Mouse (Mus musculus) forebrain, embryonic 11.5 days (tissue): ENCODE data around the gene Mrpl18. TPM values are rescaled to one million over a fixed set of nuclear protein-coding genes. Genes with fewer than 3 reads are reported as not detected.

Experiments
- ATAC-seq: fragments of 200-750 bp; cut with Nextera tagmentation; replicated peaks from 2 replicates; pipeline ENCODE4 v1.8.0; 2017; ENCODE audit warnings: moderate TSS enrichment; ENCODE audit not compliant: low FRiP score
- DNase-seq: peaks from one replicate; pipeline ENCODE4 v3.0.0-alpha.2; 2017; ENCODE audit warnings: low spot score
- H3K27ac ChIP-seq: fragments of 300-500 bp; sonication (generic); 2 replicates; pipeline ENCODE4 v1.5.1; 2014; ENCODE audit warnings: low read depth, low read length
- H3K27me3 ChIP-seq: fragments of 300-500 bp; sonication (generic); 2 replicates; pipeline ENCODE4 v1.6.1; 2014; ENCODE audit warnings: mild to moderate bottlenecking, low read length, mixed read lengths; ENCODE audit not compliant: control insufficient read depth, insufficient read depth
- H3K36me3 ChIP-seq: fragments of 300-500 bp; sonication (generic); 2 replicates; pipeline ENCODE4 v1.6.1; 2014; ENCODE audit warnings: mild to moderate bottlenecking, low read length, moderate library complexity, mixed read lengths; ENCODE audit not compliant: control insufficient read depth, insufficient read depth
- H3K4me1 ChIP-seq: fragments of 300-500 bp; sonication (generic); replicated peaks from 2 replicates; pipeline ENCODE4 v1.6.1; 2014; ENCODE audit warnings: low read length, mixed read lengths; ENCODE audit not compliant: control insufficient read depth, insufficient read depth
- H3K4me2 ChIP-seq: fragments of 300-500 bp; sonication (generic); 2 replicates; pipeline ENCODE4 v1.6.1; 2014; ENCODE audit warnings: low read depth, mild to moderate bottlenecking, low read length, moderate library complexity, mixed read lengths; ENCODE audit not compliant: severe bottlenecking
- H3K4me3 ChIP-seq: fragments of 300-500 bp; sonication (generic); 2 replicates; pipeline ENCODE4 v1.5.1; 2014; ENCODE audit warnings: low read depth, low read length
- H3K9ac ChIP-seq: fragments of 300-500 bp; sonication (generic); 2 replicates; pipeline ENCODE4 v1.6.1; 2014; ENCODE audit warnings: low read length
- H3K9me3 ChIP-seq: fragments of 300-500 bp; sonication (generic); 2 replicates; pipeline ENCODE4 v1.6.1; 2016; ENCODE audit warnings: low read length, mixed read lengths; ENCODE audit not compliant: control insufficient read depth
- WGBS: fragments of 180-500 bp; shearing (Covaris S2); extraction: QIAGEN DNeasy Blood & Tissue Kit; methylation state at CpG from one replicate; pipeline ENCODE4 v1.1.7; 2014; 5-methylcytosine and 5-hydroxymethylcytosine counted together
- polyA plus RNA-seq: library from polyadenylated mRNA; unstranded; fragments of >200 nt; fragmentation: Nextera tagmentation; extraction: Ambion mirVana; gene quantifications from 2 replicates; pipeline ENCODE4 v1.2.1, GENCODE M21; 2014

The Mrpl18 gene
- polyA plus RNA-seq, 1 experiment from 2014 or later, result 187 TPM

GRCm38 (mm10) chr17:12921073-12921472 is 4.9 kb upstream of the Mrpl18 start:
- H3K9me3 ChIP-seq, result no peaks in the 10 kb centered on the region
- 0 out of 2 replicates have a peak, but pooled peaks cover 2% of the 10 kb centered on the region for H3K4me1 ChIP-seq
- no peak overlapping the region for H3K27ac ChIP-seq
- ATAC-seq (no peak), DNase-seq (no peak)
- H3K27me3 ChIP-seq, result no peaks in the 10 kb centered on the region
- peaks cover 32% of the 10 kb centered on the region; the same call in 1 of the 2 replicates for H3K36me3 ChIP-seq
- H3K9ac ChIP-seq, result no peak overlapping the region
- 100% methylated on average over 1 of the region's 1 CpGs for WGBS
- no peak overlapping the region for H3K4me3 ChIP-seq
- H3K4me2 ChIP-seq, result no peak overlapping the region

- Histone ChIP-seq H3K4me1 (peaks cover 2% of the 10 kb centered on the region; the same call in 1 of the 2 replicates), H3K4me3 (peak overlapping the region; percentile 80), H3K9ac (peak overlapping the region; percentile 96), H3K4me2 (peak overlapping the region; percentile 74), H3K27ac (peak overlapping the region; percentile 78), H3K27me3 (no peaks in the 10 kb centered on the region), H3K36me3 (peaks cover 23% of the 10 kb centered on the region; the same call in 1 of the 2 replicates), H3K9me3 (no peaks in the 10 kb centered on the region)
- under 1% methylated on average over 40 of the region's 40 CpGs for WGBS
- no peak for DNase-seq
- ATAC-seq, result peak; percentile 68
Observed at GRCm38 (mm10) chr17:12916588-12917380, 639 bp upstream of the Mrpl18 start.

GRCm38 (mm10) chr17:12915488-12915880 is 661 bp downstream of the Mrpl18 start, which contains the start of gene Tcp1:
TSS of gene Tcp1 (plus strand) at chr17:12915701.
- peaks cover 19% of the 10 kb centered on the region; the same call in 1 of the 2 replicates for H3K36me3 ChIP-seq

GRCm38 (mm10) chr17:12910391-12910790 is 5.8 kb downstream of the Mrpl18 start:
- Histone ChIP-seq H3K36me3 (peaks cover 9% of the 10 kb centered on the region; the same call in 1 of the 2 replicates), H3K4me3 (no peak overlapping the region), H3K27me3 (no peaks in the 10 kb centered on the region), H3K4me1 (no peaks in the 10 kb centered on the region; the same call in 1 of the 2 replicates), H3K9ac (no peak overlapping the region), H3K9me3 (no peaks in the 10 kb centered on the region), H3K4me2 (no peak overlapping the region), H3K27ac (no peak overlapping the region)
- DNase-seq (no peak), ATAC-seq (no peak)
- 92% methylated on average over 8 of the region's 8 CpGs for WGBS

More at GRCm38 (mm10) chr17:12915488-12915880, 661 bp downstream of the Mrpl18 start, which contains the start of gene Tcp1:
- H3K27me3 ChIP-seq, result no peaks in the 10 kb centered on the region
- H3K9me3 ChIP-seq, result no peaks in the 10 kb centered on the region
- peak within 1 kb of the TSS; percentile 80 for H3K4me3 ChIP-seq
- ATAC-seq (0 out of 2 replicates have a peak, but pooled peaks have one; percentile 2), DNase-seq (no peak)
- H3K27ac ChIP-seq, result peak within 1 kb of the TSS; percentile 78
- H3K4me1 ChIP-seq, result peaks cover 2% of the 10 kb centered on the region; the same call in 1 of the 2 replicates
- peak within 1 kb of the TSS; percentile 96 for H3K9ac ChIP-seq
- WGBS, result under 1% methylated on average over 18 of the region's 18 CpGs
- H3K4me2 ChIP-seq, result peak within 1 kb of the TSS; percentile 77

- H3K27ac ChIP-seq, result no peak within 1 kb of the TSS
- no peak within 1 kb of the TSS for H3K4me2 ChIP-seq
- 83% methylated on average over 35 of the region's 35 CpGs for WGBS
- H3K27me3 ChIP-seq, result no peaks in the 10 kb centered on the region
- peaks cover 9% of the 10 kb centered on the region; the same call in 1 of the 2 replicates for H3K36me3 ChIP-seq
- ATAC-seq (no peak), DNase-seq (no peak)
- H3K9me3 ChIP-seq, result no peaks in the 10 kb centered on the region
- H3K9ac ChIP-seq, result no peak within 1 kb of the TSS
- no peaks in the 10 kb centered on the region for H3K4me1 ChIP-seq
- no peak within 1 kb of the TSS for H3K4me3 ChIP-seq
Observed at GRCm38 (mm10) chr17:12909361-12910280, 6.5 kb downstream of the Mrpl18 start, which contains the start of gene Pnldc1. TSS of gene Pnldc1 (minus strand) at chr17:12910230.

- H3K36me3 ChIP-seq, result no peaks in the 10 kb centered on the region
- DNase-seq, result peak; percentile 38
Observed at GRCm38 (mm10) chr17:12906436-12906835, 9.7 kb downstream of the Mrpl18 start.

GRCm38 (mm10) chr17:12905810-12906209 is 10.3 kb downstream of the Mrpl18 start:
- Histone ChIP-seq H3K36me3 (no peaks in the 10 kb centered on the region; the same call in 1 of the 2 replicates), H3K9me3 (no peaks in the 10 kb centered on the region), H3K4me2 (no peak overlapping the region), H3K27me3 (no peaks in the 10 kb centered on the region), H3K4me1 (peaks cover 3% of the 10 kb centered on the region; the same call in 1 of the 2 replicates), H3K4me3 (no peak overlapping the region), H3K27ac (no peak overlapping the region), H3K9ac (no peak overlapping the region)
- no peak for ATAC-seq
- 93% methylated on average over 4 of the region's 4 CpGs for WGBS
- no peak for DNase-seq

More at GRCm38 (mm10) chr17:12906436-12906835, 9.7 kb downstream of the Mrpl18 start:
- no peaks in the 10 kb centered on the region for H3K27me3 ChIP-seq
- ATAC-seq, result no peak
- no peak overlapping the region for H3K4me3 ChIP-seq
- H3K27ac ChIP-seq, result no peak overlapping the region
- H3K9me3 ChIP-seq, result no peaks in the 10 kb centered on the region
- H3K4me2 ChIP-seq, result no peak overlapping the region
- H3K4me1 ChIP-seq, result peaks cover 3% of the 10 kb centered on the region; the same call in 1 of the 2 replicates
- no peak overlapping the region for H3K9ac ChIP-seq
- WGBS, result 93% methylated on average over 9 of the region's 9 CpGs

- H3K27ac ChIP-seq, result no peak overlapping the region
- no peak for DNase-seq
- H3K9ac ChIP-seq, result no peak overlapping the region
- 67% methylated on average over 1 of the region's 1 CpGs for WGBS
- no peaks in the 10 kb centered on the region for H3K27me3 ChIP-seq
- ATAC-seq, result no peak
- H3K36me3 ChIP-seq, result no peaks in the 10 kb centered on the region; the same call in 1 of the 2 replicates
- H3K4me2 ChIP-seq, result no peak overlapping the region
- no peak overlapping the region for H3K4me3 ChIP-seq
- H3K9me3 ChIP-seq, result no peaks in the 10 kb centered on the region
- H3K4me1 ChIP-seq, result peaks cover 3% of the 10 kb centered on the region; the same call in 1 of the 2 replicates
Observed at GRCm38 (mm10) chr17:12904349-12904748, 11.8 kb downstream of the Mrpl18 start.
